Mouse (Mus musculus): ENCODE data around the gene Ly6g5b.

GRCm38 (mm10) chr17:35133517-35133916, 18.3 kb upstream of the Ly6g5b start:
- TF ChIP-seq CTCF (IDR thresholded peaks at IDR 0.05; ENCODE audit: low read depth) = no peak
- no peak for TF ChIP-seq EP300 (IDR thresholded peaks at IDR 0.05; ENCODE audit: low read depth)

All from liver, postnatal 0 days (tissue).